Mouse (Mus musculus): ENCODE data around the gene Sf3b4.

The Sf3b4 gene

DNA sequence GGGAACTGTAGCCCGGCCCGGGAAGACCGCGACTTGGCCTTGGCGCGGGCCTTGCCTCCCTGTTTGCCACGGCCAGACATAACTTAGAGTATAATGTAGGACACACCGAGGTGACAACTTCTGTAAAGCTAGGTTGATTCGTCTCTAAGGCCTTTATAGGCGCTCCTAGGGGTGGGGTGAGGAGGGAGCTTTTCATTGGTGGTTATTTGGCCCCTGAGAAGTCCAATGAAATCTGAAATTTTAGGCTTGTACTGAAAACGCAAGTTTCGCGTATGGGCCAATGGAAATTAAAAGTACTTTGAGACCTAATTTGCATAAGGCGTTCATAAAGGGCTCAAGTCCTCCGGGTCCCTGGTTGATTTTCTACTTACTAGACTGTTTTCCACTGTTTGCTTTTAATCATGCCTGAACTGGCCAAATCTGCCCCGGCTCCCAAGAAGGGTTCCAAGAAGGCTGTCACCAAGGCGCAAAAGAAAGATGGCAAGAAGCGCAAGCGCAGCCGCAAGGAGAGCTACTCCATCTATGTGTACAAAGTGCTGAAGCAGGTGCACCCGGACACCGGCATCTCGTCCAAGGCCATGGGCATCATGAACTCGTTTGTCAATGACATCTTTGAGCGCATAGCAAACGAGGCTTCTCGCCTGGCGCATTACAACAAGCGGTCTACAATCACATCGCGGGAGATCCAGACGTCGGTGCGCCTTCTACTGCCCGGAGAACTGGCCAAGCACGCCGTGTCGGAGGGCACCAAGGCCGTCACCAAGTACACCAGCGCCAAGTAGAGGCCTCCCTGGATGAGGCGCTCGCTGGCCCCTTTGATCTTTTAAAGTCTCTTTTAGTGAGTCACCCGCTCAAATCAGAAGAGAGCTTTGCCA is 48.9 kb downstream of the Sf3b4 start, which contains the start of the genes Hist2h2ac and Hist2h2be:
Gene Hist2h2ac (minus strand): TSS at position 116 of the 875 bp plus-strand sequence.
Gene Hist2h2be (plus strand): TSS at position 355 of the 875 bp plus-strand sequence.
- DNase-seq, result peak; percentile 91

- peak; percentile 63 for DNase-seq
These were observed 49.5 kb downstream of the Sf3b4 start for GRCm38 (mm10) chr3:96221640-96222038.

DNA sequence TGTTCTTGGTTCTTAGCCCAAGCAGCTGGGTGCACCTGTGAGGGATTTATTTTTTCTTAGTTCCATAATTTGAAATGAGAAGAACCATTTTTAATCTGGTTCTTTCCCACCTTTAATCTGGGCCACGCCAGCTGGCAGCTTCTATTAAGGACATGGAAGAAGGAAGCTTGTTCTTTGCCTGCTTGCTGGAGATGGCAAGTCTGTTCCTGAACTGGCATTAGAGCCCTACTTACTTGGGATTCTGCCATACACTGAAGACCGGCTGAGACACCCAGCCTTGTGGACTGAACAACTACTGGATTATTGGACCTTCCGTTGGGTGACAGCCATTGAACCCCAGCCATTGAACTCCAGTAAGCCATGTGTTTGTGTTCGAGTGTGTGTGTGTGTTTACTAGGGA is 50.6 kb downstream of the Sf3b4 start:
- no peak for DNase-seq

GRCm38 (mm10) chr3:96225421-96225820 is 53.3 kb downstream of the Sf3b4 start:
- DNase-seq, result no peak

Measured in thymus, postnatal 25 days (tissue).